Mouse (Mus musculus) kidney, adult 8-10 months (tissue): ENCODE data around the gene Lcn6.
"Not testable (repeated sequence)": the region's sequence is repeated elsewhere in the genome, so short reads cannot be mapped to it uniquely, and the experiment has no call there.

ENCODE experiments used
- DNase-seq, 2 experiments: peaks; one replicate each; pipeline ENCODE4 v3.0.0; 2022

The Lcn6 gene

GRCm38 (mm10) chr2:25706643-25707481 is 30.3 kb downstream of the Lcn6 start, which contains the start of gene Bmyc:
TSS of gene Bmyc (plus strand) at chr2:25706739.
- peak; percentile 48 to 58 for DNase-seq

GRCm38 (mm10) chr2:25708121-25708520 is 31.5 kb downstream of the Lcn6 start:
- DNase-seq, result peak; percentile 12 to 19

- DNase-seq, result not testable (repeated sequence)
These were observed 32.5 kb downstream of the Lcn6 start for GRCm38 (mm10) chr2:25709056-25709455.

GRCm38 (mm10) chr2:25709791-25710190 is 33.2 kb downstream of the Lcn6 start:
- DNase-seq, result not testable (repeated sequence)

- DNase-seq, result not testable (repeated sequence)
These were observed 35.1 kb downstream of the Lcn6 start for GRCm38 (mm10) chr2:25711641-25712040.

GRCm38 (mm10) chr2:25717222-25717621 is 40.6 kb downstream of the Lcn6 start:
- DNase-seq, result no peak
